Mouse (Mus musculus): ENCODE results near the gene Fzd7. TPM values are rescaled to one million over a fixed set of nuclear protein-coding genes. Genes with fewer than 3 reads are reported as not detected.
A peak's percentile ranks its signal among the peaks of the same experiment; 100 is the strongest.

Fzd7 gene
- total RNA-seq, 4 experiments from 2014 or later, result 6.2 to 8.5 (median 7.6) TPM

DNA sequence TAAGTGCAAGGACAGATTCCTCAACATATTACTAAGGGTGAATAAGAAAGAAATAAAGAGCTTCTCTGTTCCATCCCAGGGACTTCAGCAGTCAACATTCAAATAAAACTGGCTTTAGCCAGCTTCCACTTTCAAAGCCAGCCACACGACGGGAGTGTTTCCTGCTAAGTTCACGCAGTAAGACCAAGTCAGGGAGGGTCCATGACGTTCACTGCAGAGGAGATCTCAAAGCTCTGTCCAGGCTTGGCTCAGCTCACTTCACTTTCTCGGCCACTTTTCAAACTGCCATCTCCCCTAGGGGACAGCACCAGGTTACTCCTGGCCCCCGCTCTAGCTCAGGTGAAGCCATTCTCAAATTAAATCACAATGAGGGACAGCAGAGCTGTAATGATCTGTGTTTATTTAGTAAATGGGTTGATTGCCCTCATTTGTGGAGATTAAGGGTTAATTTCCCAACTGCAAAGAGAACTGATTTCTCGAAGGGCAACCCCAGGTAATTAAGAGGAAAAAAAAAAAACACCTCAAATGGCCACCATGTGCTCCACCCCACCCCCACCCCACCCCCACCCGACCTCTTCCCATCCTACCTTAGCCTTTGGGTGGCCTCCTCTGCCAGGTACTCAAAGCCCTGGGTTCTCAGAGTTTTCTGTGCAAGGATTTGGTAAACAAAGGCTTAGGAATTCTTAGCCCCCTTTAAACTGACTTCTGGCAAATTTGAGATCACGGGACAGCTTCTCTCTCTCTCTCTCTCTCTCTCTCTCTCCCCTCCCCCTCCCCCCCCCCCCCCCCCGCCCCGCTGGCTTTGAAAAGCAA is 9.7 kb upstream of the Fzd7 start:
- no peak for DNase-seq (ENCODE audit: low spot score)

DNA sequence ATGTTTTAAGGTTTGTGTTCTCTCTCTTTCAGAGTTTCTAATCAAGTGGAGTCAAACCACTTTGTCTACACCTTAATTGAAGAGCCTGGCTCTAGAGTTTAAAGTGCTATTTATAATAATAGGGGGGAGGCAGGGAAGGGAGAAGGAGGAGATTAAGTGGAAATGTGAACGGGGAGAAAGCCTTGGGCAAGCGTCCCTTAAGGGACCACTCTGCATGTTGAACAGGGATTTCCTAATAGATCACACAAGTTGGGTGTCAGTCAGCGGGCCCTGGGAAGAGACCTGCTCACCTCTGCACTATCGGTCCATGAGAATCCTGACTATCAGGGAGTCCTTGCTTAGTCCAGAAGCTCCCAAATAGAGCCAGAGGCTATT is 9.1 kb upstream of the Fzd7 start:
- DNase-seq (ENCODE audit: low spot score), result no peak

DNA sequence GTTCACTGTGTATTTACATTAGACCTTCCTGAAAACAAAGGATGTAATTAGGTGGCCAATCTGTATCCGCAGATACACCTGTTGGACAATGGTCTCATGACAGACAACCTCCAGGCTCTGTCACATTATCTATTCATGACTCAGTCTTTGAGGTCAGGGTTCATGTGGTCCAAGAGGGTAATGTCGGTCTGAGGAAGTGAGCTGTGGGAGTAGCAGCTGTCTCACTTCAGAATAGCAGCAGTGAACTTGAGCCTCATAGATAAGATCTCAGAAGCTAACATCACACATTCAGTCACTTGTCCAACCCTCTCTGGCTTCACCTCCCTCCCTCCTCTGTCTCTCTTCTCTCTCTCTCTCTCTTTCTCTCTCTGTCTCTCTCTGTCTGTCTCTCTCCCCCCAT is 6.6 kb upstream of the Fzd7 start:
- no peak for DNase-seq (ENCODE audit: low spot score)

DNA sequence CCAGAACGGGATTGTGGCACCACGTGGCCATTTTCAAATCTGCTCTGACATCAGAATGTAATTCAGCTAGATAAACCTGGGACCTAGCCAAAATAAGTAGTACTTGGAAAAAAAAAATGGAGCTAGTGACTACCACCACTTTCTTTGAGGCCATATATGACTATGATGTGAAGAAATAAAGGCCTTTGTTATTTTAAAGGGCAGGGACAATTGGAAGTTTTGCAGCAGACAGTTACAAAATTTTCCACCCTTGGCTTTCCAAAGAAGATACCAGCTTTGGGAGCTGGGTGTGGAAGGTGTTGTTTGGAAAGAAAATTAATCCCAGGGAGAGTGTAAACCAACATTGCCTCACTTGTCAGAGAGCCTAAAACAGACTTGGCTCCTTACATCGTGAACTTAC is 3.3 kb upstream of the Fzd7 start:
- DNase-seq (ENCODE audit: low spot score), result no peak

DNA sequence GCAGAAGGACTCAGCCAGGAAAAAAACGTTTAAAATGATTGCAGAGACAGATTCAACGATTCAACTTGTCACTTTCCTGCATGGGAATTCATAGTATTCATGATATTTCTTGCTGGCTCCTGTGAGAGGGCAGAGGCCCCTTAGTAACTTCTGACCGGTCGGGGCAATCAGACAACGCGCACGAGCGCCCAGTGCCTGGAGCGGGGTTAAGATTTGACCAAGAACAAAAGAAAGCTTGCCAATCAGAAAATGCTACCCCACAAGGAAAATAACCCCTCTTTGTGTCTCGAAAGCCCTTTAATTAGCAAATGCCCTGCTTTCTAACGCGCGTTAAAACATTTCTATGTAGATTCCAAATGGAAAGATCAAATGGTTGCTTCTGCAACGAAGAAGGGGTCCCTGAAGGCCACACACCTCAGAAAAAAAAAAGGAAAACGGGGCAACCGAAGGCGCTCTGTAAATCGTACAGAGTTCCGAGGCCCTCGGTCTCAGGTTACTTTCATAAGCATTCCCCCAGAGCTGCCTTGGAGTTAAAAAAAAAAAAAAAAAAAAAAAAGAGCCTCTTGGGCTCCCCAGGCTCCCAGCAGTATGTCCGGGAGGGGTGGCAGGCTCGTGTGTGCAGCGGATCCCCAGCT is 1.3 kb upstream of the Fzd7 start:
- no peak for DNase-seq (ENCODE audit: low spot score)

DNA sequence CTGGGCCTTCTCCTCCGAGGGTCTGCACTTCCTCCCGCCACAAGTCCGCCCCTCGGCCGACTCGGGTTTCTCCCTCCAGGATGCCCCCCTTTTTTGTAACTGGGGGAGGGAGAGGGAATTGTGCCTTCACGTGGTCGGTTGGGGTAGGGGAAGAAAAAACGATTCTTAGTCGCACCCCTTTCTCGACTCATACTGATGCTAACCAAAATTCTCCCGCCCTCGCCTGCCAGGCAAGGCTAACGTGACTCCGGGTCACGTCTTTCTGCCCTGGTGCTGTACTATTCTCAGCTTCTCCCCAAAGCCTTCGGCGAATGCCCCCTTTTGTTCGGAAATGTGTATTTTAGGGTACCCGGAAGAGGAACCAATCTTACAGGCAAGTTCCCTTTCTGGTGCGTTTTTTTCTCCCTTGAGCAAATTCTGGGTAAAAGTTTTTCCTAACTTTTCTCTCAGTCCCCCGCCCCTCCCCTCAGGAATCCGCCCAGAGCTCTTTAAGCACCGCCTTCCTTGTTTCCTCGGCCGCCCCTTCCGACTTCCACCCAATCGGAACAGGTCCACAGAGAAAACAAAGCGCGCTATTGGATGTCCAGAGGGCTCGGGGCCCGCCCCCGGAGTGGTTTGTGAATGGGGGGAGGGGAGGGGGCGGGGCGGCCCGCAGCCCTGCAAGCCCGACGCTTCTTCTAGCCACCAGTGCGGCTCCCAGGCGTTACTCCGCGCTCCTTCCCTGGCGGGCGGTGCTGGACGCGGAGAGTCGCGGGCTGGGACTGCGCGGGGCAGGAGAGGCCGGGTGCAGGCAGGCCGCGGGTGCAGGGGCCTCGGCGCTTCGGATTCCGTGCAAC is 550 bp upstream of the Fzd7 start:
- DNase-seq (ENCODE audit: low spot score), result peak; percentile 97

DNA sequence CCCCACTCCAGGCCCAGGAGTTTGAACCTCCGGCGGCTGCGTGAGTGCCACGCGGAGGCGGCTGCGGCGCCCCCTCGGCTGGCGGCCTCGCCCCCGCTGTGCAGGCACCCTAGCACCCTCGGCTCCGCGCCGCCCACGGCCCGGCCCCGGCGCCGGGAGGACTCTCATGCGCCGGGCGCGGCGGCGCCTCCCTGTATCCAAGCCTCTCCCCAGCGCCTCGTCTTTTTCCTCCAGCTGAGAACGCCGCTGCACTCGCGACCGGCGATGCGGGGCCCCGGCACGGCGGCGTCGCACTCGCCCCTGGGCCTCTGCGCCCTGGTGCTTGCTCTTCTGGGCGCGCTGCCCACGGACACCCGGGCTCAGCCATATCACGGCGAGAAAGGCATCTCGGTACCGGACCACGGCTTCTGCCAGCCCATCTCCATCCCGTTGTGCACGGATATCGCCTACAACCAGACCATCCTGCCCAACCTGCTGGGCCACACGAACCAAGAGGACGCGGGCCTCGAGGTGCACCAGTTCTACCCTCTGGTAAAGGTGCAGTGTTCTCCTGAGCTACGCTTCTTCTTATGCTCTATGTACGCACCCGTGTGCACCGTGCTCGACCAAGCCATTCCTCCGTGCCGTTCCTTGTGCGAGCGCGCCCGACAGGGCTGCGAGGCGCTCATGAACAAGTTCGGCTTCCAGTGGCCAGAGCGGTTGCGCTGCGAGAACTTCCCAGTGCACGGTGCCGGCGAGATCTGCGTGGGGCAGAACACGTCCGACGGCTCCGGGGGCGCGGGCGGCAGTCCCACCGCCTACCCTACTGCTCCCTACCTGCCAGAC is 684 bp downstream of the Fzd7 start:
- DNase-seq (ENCODE audit: low spot score), result peak; percentile 33

DNA sequence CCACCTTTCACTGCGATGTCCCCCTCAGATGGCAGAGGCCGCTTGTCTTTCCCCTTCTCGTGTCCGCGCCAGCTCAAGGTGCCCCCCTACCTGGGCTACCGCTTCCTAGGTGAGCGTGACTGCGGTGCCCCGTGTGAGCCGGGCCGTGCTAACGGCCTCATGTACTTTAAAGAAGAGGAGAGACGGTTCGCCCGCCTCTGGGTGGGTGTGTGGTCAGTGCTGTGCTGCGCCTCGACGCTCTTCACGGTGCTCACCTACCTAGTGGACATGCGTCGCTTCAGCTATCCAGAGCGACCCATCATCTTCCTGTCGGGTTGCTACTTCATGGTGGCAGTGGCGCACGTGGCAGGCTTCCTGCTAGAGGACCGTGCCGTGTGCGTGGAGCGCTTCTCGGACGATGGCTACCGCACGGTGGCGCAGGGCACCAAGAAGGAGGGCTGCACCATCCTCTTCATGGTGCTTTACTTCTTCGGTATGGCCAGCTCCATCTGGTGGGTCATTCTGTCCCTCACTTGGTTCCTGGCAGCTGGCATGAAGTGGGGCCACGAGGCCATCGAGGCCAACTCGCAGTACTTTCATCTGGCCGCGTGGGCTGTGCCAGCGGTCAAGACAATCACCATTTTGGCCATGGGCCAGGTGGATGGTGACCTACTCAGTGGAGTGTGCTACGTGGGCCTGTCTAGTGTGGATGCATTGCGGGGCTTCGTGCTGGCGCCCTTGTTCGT is 1.5 kb downstream of the Fzd7 start:
- DNase-seq (ENCODE audit: low spot score), result no peak

DNA sequence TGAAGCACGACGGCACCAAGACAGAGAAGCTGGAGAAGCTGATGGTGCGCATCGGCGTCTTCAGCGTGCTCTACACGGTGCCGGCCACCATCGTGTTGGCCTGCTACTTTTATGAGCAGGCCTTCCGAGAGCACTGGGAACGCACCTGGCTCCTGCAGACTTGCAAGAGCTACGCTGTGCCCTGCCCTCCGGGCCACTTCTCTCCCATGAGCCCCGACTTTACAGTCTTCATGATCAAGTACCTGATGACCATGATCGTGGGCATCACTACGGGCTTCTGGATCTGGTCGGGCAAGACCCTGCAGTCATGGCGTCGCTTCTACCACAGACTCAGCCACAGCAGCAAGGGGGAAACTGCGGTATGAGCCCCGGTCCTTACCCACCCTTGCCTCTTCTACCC is 2.1 kb downstream of the Fzd7 start:
- no peak for DNase-seq (ENCODE audit: low spot score)

DNA sequence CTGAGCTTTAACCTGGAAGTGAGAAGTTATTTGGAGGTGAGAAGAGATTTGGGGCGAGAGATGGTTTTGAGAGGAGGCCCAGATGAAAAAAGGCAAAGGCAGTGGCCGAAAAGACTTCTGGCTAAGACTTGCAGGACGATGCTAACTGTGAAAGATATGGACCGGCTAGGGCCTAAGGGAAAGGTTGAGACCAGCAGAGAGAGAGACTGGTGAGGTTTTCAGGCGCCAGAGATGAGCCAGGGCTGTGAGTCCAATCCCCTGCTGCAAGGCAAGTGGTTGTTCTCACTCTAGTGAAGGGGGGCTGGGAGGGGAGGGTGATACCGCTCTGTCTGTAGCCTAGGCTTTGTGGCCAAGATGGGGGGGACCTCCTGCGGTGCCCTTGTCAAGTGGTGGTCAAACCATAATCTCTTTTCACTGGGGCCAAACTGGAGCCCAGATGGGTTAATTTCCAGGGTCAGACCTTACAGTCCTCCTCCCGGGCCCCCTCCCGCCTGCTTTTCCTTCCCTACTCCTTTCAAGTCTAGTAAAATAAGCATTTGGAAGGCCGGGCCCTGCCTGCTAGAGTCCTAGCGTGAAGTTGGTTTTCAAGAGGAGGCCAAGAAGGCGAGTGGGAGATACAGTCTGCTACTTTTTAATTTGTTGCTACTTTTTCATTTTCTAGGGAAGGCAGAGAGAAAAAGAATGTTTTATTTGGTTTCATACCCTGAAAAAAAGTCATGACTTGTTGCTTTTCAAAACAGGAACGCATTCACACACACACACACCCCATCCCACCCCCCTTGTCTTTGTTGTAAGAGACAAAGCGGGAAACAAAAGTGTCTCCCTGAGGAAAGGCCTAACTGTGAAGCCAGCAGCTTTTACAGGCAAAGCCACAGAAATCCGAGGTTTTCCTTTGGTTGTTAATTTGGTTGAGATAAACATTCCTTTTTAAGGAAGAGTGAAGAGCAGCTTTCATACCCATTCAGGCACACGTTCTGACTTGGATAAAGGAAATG is 2.9 kb downstream of the Fzd7 start:
- DNase-seq (ENCODE audit: low spot score), result no peak

DNA sequence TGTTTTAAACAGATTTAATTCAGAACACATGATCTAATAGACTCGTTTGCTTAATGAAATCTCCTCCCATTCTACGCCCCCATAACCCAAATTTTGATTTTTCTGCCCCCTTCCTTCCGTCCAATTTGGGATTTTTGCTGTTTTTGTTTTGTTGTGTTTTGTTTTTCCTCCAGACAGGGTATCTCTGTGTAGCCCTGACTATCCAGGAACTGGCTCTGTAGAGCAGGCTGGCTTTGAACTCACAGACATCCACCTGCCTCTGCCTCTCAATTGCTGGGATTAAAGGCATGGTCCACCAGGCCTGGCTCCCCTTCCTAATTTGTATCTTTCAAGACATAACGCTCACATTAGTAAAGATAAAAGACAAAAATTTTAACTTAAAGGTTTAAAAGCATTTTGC is 3.6 kb downstream of the Fzd7 start:
- no peak for DNase-seq (ENCODE audit: low spot score)

DNA sequence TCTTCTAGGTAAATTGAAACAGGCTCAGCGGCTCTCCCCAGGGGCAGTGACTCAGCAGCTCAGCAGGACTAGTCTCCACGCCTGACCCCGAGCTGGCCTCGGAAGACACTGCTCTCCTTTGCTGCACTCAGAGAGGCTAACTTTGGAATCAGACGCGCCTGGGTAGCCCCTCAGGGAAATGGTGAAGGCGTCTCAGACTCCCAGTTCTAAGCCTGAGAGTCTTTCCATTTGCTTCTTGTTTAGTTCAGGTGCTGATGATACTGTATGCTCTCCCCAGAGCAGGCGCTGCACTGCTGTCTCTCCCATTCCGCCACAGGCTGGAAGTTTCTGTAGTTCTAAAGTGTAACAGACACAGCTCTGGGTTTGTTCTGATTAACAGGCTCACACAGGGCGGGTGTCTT is 5.4 kb downstream of the Fzd7 start:
- no peak for DNase-seq (ENCODE audit: low spot score)

DNA sequence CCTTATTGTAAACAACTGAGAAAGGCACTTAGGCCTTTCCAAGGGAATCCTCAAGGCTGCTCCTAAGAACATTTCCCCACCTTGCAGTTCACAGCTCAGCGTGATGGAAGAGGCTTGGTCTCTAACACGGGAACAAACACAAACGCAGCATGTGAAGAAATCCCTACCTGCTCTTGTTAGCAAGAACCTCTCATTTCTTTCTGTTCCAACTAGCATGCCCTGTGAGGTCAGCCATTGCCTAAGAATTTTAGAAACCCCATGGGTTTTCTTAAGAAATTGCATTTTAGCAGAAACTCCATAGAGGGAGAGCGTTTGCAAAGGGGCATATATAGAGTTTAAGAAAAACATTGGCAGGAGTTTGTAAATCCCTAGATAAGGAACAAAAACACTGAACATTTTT is 6.3 kb downstream of the Fzd7 start:
- DNase-seq (ENCODE audit: low spot score), result no peak

DNA sequence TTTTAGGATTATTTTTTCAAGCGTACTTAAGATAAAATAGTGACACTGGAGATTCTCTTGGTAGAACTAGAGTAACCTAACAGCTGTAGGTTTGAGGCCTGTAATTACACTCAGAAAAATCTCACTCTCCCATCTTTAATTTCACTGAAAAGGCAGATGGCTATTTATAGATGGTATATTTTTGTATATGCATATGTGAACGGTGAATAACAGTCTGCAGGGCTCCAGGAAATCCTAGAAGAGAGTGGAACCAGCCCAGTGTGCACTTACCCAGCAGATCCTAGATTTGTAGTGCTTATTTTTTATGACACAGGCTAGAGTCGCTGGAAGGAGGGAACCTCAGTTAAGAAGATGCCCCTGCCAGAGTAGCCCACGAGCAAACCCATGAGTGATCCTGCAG is 6.8 kb downstream of the Fzd7 start:
- no peak for DNase-seq (ENCODE audit: low spot score)

DNA sequence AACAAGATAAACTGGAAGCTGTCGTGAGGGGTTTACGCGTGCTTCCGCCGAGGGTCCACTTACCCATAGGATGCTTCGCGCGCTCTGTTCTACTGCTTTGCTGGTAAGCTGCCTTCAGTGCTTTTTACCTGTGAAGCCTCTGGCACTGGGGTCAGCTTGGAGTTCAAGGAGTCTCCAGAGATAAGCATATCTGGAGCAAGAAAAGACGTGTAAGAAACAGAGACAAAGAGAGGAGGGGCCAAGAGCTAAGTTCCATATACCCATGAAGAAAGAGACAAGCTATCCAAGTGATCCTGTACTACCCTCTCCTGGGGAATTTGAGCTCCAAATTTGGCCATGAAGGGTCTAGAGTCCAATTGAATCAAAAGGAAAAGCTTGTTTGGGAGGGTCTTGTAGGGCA is 9.3 kb downstream of the Fzd7 start:
- DNase-seq (ENCODE audit: low spot score), result no peak

DNA sequence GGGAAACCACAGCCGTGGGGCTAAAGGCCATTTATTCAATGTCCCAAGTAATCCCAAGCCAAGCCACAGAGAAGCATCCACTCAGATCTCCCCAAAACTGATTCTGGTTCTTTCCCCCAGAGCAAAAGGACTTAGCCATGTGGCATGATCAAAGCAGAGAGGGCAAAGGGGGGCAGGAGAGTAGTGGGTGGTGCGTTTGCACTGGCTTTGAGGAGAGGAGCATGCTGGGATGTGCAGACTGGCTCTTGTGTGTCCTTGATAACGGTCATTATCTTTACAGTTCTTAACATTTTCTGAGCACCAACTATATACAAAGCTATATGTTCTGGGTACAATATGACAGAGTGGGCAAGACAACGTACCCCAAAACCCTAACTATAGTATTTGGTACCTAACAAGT is 10.2 kb downstream of the Fzd7 start:
- DNase-seq (ENCODE audit: low spot score), result no peak

DNA sequence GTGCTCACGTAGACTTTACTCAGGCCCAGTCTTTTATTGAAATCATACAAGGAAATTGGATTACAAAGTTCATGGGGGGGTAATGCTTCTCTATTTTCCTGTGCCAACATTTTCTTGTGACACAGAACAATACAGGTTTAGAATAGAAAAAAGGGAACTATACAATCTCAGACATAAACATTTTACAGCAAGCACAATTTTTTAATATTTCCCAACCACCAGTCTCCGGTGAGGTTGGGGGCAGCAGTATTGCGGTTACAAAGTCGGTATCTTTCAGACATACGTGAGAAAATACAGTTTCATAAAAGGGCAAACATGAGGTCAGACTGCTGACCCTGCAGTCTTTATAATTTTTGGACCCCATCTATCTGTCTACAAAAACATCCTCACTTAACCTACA is 13.7 kb downstream of the Fzd7 start:
- DNase-seq (ENCODE audit: low spot score), result no peak

DNA sequence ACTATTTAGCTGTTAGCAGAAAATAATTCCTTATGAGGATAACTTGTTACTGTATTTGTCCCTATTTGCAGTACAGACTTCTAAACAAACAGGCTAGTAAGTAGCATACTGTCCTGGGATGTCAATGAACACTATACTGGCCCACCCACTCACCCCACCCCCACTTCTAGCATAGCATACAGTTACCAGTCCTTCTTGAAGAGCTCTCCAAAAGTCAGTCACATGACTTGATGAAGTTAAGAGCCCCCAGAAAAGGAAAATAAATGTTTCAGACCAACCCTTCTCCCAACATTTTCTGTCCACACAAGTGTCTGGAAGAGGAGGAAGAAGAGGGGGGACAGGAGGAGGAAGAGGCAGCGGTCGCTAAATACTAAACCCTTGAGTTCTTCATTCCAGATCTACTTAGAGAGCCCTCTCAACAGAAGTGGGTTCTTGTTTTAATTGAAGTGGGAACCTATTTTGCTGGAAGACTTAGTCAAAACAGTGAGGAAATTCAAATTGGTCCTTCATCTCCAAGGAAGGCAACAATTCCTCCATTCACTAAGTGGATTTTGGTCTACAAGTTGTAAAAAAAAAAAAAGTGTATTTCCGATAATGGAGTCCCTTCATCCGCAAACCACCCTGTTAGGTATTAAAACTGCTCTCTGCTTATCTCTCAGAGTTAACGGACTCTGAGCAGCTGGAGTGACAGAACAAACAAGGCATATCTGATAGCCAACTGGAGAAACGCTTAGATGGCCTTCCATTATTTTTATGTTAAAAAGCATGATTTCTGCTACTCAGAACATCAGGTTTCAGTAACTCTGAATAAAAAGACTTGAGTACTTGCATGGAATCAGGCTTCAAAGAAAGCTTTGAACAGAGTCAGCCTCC is 15.8 kb downstream of the Fzd7 start:
- no peak for DNase-seq (ENCODE audit: low spot score)

DNA sequence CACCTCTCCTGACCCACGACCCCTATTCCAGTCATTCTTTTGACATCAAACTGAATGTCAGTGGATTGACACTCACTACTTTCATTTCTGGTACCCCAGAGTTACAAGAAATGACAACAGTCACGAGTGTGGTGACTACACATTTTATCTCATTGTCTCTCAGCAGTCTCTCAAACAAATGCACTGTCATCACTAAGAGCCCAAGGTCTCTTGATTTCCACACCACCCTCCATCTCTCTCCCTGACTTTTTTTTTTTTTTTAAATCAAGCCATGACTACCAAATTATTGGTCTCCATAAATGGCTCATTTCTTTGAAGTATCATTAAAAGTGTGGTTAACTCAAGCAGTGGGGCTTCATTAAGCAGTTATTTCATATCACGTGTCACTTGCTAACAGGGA is 17.1 kb downstream of the Fzd7 start:
- DNase-seq (ENCODE audit: low spot score), result no peak

Data from heart, adult 8-10 months (tissue).